Mouse (Mus musculus) bone marrow, adult 2 months (tissue): Measurements from ENCODE around the gene Ptov1.

Experiments used
- CTCF ChIP-seq: fragments of 200-500 bp; IDR thresholded peaks from 2 replicates; pipeline ENCODE4 v1.5.1; 2011; ENCODE audit warnings: low read length, control low read depth; ENCODE audit not compliant: control insufficient read depth, insufficient read depth
- POLR2A ChIP-seq: fragments of 200-500 bp; IDR thresholded peaks from 2 replicates; pipeline ENCODE4 v1.6.1; 2011; ENCODE audit warnings: low read depth, mild to moderate bottlenecking, control low read depth, low read length, borderline replicate concordance; ENCODE audit not compliant: control insufficient read depth

DNA sequence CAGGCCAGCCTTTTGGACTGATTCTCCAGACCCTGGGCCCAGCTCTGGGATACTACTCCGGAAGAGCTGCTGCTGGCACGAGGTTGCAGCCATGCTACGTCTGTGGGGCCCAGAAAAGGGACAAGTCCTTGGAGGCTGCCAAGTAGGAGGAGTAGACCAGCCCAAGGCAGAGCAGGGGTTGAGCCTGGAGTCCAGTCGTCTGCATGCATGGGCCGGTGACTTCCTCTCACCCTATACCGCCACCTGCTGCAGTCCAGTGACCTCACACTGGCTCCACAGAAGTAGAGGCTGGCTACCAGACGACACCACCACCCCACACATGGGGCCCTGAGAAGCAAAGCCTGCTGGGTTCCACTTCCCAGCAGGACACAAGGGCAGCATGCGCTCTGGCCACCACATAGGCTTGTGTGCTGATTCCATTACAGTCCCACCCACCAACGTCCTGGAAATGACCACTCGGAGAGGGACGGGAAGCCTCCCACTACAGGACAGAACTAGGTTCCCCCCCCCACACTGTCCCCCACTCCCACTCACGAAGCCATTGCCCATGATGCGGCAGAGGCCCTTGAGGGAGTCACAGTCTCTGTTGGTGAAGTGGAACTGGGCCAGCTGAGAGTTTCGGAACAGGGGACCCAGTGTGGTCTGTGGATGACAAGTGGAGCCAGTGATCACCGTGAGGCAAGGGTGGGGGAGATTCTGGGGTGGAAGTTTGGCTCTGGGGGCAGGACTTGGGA is 3.1 kb downstream of the Ptov1 start:
- TF ChIP-seq POLR2A: no peak
- peak; percentile 58 for TF ChIP-seq CTCF
